Mouse (Mus musculus) stomach, embryonic 15.5 days (tissue): ENCODE data around the gene P4ha3. TPM values are rescaled to one million over a fixed set of nuclear protein-coding genes. Genes with fewer than 3 reads are reported as not detected.

ENCODE experiments used
- ATAC-seq: fragments of 200-750 bp; cut with Nextera tagmentation; 2 replicates; pipeline ENCODE4 v1.8.0; 2017; ENCODE audit warnings: low read depth, moderate number of reproducible peaks, moderate TSS enrichment; ENCODE audit not compliant: insufficient read depth, low FRiP score
- H3K27ac ChIP-seq: fragments of 300-500 bp; sonication (generic); 2 replicates; pipeline ENCODE4 v1.5.1; 2015; ENCODE audit warnings: mild to moderate bottlenecking, inconsistent platforms
- H3K27me3 ChIP-seq: fragments of 300-500 bp; sonication (generic); replicated peaks from 2 replicates; pipeline ENCODE4 v1.6.1; 2015; ENCODE audit warnings: inconsistent platforms
- H3K36me3 ChIP-seq: fragments of 300-500 bp; sonication (generic); 2 replicates; pipeline ENCODE4 v1.6.1; 2015; ENCODE audit warnings: inconsistent platforms
- H3K4me1 ChIP-seq: fragments of 300-500 bp; sonication (generic); 2 replicates; pipeline ENCODE4 v1.6.1; 2015; ENCODE audit warnings: inconsistent platforms
- H3K4me2 ChIP-seq: fragments of 300-500 bp; sonication (generic); 2 replicates; pipeline ENCODE4 v1.6.1; 2015; ENCODE audit warnings: mild to moderate bottlenecking, inconsistent platforms
- H3K4me3 ChIP-seq: fragments of 300-500 bp; sonication (generic); replicated peaks from 2 replicates; pipeline ENCODE4 v1.5.1; 2015; ENCODE audit warnings: inconsistent platforms
- H3K9ac ChIP-seq: fragments of 300-500 bp; sonication (generic); 2 replicates; pipeline ENCODE4 v1.6.1; 2015; ENCODE audit warnings: inconsistent platforms
- H3K9me3 ChIP-seq: fragments of 300-500 bp; sonication (generic); 2 replicates; pipeline ENCODE4 v1.6.1; 2016; ENCODE audit warnings: inconsistent platforms
- WGBS: fragments of 180-500 bp; shearing (Covaris S2); methylation state at CpG from one replicate; pipeline ENCODE4 v1.1.7; 2015; 5-methylcytosine and 5-hydroxymethylcytosine counted together
- polyA plus RNA-seq: library from polyadenylated mRNA; unstranded; fragments of >200 nt; fragmentation: Nextera tagmentation; extraction: Ambion mirVana; gene quantifications from 2 replicates; pipeline ENCODE4 v1.2.1, GENCODE M21; 2015

P4ha3 gene
- polyA plus RNA-seq, 1 experiment from 2014 or later, result 4.3 TPM

DNA sequence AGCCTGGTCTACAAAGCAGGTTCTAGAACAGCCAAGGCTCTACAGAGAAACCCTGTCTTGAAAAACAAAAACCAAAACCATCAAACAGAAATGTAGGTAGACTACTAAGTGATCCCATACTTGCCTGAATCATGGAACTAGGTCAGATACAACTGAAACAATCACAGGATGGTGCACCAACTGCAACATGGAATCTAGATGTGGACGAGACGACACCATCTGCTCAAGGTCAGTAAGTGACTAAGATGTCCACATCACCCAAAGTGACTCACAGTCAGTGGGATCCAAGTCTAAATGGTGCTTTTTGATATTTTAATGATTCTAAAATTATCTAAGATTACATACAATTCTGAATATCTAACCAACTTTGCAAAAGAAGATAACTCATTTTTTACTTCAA is 50.6 kb downstream of the P4ha3 start:
- no peak for ATAC-seq
- H3K4me1 ChIP-seq, result no peaks in the 10 kb centered on the region
- no peaks in the 10 kb centered on the region for H3K27me3 ChIP-seq
- peaks cover 37% of the 10 kb centered on the region for H3K36me3 ChIP-seq
- H3K4me3 ChIP-seq, result no peak overlapping the region
- H3K9ac ChIP-seq, result no peak overlapping the region
- 90% methylated on average over 2 of the region's 2 CpGs for WGBS
- no peak overlapping the region for H3K27ac ChIP-seq
- no peak overlapping the region for H3K4me2 ChIP-seq
- H3K9me3 ChIP-seq, result no peaks in the 10 kb centered on the region

DNA sequence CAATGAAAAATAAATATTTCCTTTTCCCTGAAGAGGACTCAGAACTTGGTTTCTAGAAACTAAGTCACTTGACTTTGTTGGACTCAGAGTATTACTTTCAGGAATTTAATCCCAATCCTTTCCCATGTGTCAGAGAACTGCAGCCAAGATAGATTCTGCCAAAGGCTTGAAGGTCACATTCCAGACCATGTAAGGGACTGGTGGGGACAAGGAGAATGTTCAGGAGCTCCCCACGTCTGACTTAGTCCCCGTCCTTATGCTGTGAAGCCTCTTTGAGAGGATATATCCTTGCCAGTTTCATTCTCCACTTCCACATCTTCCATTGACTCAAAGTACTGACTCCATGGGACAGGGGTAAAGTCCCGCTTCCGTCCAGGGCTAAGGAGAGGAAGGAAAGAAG is 69.7 kb downstream of the P4ha3 start:
- Histone ChIP-seq H3K9ac (no peak overlapping the region), H3K4me1 (no peaks in the 10 kb centered on the region), H3K27me3 (no peaks in the 10 kb centered on the region), H3K27ac (no peak overlapping the region), H3K4me2 (no peak overlapping the region), H3K4me3 (no peak overlapping the region), H3K9me3 (no peaks in the 10 kb centered on the region), H3K36me3 (peaks cover 3% of the 10 kb centered on the region; the same call in 1 of the 2 replicates)
- ATAC-seq, result no peak
- 75% methylated on average over 4 of the region's 4 CpGs for WGBS

DNA sequence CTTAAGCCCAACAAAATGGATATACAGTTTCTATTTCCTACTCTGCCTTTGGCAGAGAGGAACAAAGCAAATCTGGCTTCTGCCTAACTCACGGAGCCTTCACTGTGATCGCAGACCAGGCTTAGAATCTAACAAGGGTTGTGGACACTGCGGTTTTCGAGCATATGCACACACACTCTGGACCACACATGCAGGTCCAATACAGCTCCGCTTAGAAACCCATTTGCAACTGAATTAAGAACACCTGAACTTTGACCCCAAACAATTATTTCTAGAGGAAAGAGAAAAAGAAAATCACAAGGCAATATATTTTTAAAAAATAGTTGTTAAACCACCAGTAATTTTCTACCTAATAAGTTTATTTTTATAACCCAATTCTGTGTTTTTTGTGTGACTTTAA is 71.0 kb downstream of the P4ha3 start:
- no peaks in the 10 kb centered on the region for H3K9me3 ChIP-seq
- H3K9ac ChIP-seq, result no peak overlapping the region
- no peak for ATAC-seq
- no peaks in the 10 kb centered on the region for H3K27me3 ChIP-seq
- 61% methylated on average over 5 of the region's 5 CpGs for WGBS
- no peak overlapping the region for H3K4me3 ChIP-seq
- no peak overlapping the region for H3K4me2 ChIP-seq
- no peak overlapping the region for H3K27ac ChIP-seq
- H3K4me1 ChIP-seq, result no peaks in the 10 kb centered on the region
- peaks cover 3% of the 10 kb centered on the region; the same call in 1 of the 2 replicates for H3K36me3 ChIP-seq

DNA sequence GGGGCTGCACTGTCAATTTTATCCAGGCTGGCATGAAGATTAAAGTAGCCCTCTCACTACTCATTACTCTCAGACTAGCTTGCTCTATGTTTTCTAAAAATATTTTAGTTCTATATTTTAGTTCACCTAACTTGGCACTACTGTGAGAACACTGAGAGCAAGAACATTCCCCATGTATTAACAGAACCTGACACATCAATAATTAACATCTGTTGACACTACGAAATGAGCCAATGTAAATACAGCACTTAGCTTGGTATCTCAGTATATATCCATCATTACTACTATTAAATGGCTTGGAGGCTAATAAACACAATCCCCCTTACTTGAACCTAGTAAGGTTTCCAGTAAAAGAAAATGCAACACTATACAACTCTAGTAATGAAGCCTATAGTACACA is 71.4 kb downstream of the P4ha3 start:
- Histone ChIP-seq H3K4me1 (no peaks in the 10 kb centered on the region), H3K4me3 (no peak overlapping the region), H3K4me2 (no peak overlapping the region), H3K27me3 (no peaks in the 10 kb centered on the region), H3K27ac (no peak overlapping the region), H3K9ac (no peak overlapping the region), H3K36me3 (no peaks in the 10 kb centered on the region), H3K9me3 (no peaks in the 10 kb centered on the region)
- WGBS, result 53% methylated on average over 1 of the region's 1 CpGs
- ATAC-seq, result no peak

DNA sequence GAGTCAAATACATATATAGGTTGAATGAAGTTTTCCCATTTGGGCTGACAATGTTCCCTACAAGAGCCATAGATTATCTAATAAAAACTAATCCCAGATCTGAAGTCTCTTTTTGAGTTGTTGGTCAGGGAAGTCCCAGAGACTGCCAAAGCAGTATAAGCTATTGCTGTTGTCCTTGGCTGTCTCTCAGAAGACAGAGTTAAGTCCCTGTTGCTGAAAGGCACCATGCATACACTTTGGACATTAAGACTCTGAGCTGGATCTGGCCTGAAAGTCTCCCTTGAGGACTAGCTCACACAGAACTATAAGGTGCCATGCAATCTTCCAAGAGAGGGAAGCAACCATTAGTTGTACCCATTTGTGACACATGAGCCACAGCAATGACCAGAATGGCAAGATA is 72.5 kb downstream of the P4ha3 start:
- H3K4me1 ChIP-seq, result no peaks in the 10 kb centered on the region
- ATAC-seq, result no peak
- no peak overlapping the region for H3K9ac ChIP-seq
- H3K9me3 ChIP-seq, result no peaks in the 10 kb centered on the region
- no peak overlapping the region for H3K4me3 ChIP-seq
- no peak overlapping the region for H3K4me2 ChIP-seq
- H3K36me3 ChIP-seq, result no peaks in the 10 kb centered on the region
- H3K27me3 ChIP-seq, result no peaks in the 10 kb centered on the region
- no peak overlapping the region for H3K27ac ChIP-seq

DNA sequence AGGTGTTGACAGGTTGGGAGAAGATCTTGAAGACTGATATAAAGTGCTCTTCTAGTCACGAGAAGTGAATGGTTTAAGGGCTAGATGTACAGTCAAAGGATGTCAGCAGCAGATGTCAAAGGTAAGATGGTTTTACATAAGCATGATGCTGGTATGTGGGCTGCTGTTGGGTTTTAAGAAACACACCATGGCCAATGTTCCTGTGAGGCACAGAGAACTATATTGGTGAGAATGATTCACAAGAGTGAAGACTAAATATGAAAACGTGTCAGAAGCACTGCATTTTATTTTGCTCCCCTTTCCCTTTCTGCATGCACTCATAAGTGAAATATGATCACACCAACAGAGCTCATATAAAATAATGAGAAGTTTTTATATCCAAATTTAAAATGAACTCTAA is 77.8 kb downstream of the P4ha3 start:
- 88% methylated on average over 2 of the region's 2 CpGs for WGBS
- ATAC-seq, result no peak
- no peak overlapping the region for H3K9ac ChIP-seq
- H3K9me3 ChIP-seq, result no peaks in the 10 kb centered on the region
- no peak overlapping the region for H3K4me2 ChIP-seq
- no peaks in the 10 kb centered on the region for H3K36me3 ChIP-seq
- H3K4me3 ChIP-seq, result no peak overlapping the region
- no peaks in the 10 kb centered on the region for H3K27me3 ChIP-seq
- no peaks in the 10 kb centered on the region; the same call in 1 of the 2 replicates for H3K4me1 ChIP-seq
- no peak overlapping the region for H3K27ac ChIP-seq

DNA sequence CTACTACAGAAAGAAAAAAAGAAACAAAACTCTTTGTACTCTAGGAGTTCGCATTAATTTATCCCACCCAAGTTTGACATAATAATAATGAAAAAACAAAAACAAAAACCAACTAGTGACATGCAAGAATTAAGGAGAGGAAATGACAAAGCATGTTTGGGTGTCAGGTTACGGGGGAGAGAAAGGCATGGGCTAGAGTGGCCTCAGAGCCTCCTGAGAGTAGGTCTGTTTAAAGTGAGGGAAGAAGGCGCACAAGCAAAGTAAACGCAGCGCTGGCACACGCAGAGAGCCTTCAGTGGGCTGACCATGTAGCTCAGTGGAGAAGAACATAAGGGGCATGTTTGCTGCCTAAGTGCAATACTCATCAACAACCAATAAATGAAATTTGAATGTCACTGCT is 79.6 kb downstream of the P4ha3 start:
- ATAC-seq, result no peak
- Histone ChIP-seq H3K27me3 (no peaks in the 10 kb centered on the region), H3K4me2 (no peak overlapping the region), H3K4me3 (no peak overlapping the region), H3K27ac (no peak overlapping the region), H3K4me1 (no peaks in the 10 kb centered on the region; the same call in 1 of the 2 replicates), H3K9me3 (no peaks in the 10 kb centered on the region), H3K36me3 (no peaks in the 10 kb centered on the region), H3K9ac (no peak overlapping the region)
- WGBS, result 37% methylated on average over 6 of the region's 6 CpGs

Other genes with a start within 250 kb of the P4ha3 start
- gene Pold3, start 164.0 kb upstream of the P4ha3 start, polyA plus RNA-seq, result 55.1 and 58.3 TPM in 2 replicates
- 18.0 and 21.9 TPM in 2 replicates for gene Lipt2, start 126.2 kb upstream of the P4ha3 start, polyA plus RNA-seq
- gene Kcne3, start 109.0 kb upstream of the P4ha3 start, polyA plus RNA-seq, result 24.4 and 26.2 TPM in 2 replicates
- 2.3 and 2.8 TPM in 2 replicates for gene Pgm2l1, start 58.1 kb upstream of the P4ha3 start, polyA plus RNA-seq
- 17.7 and 18.5 TPM in 2 replicates for gene C2cd3, start 86.7 kb downstream of the P4ha3 start, polyA plus RNA-seq
- 51.4 TPM in 2 replicates for gene Ppme1, start 86.8 kb downstream of the P4ha3 start, polyA plus RNA-seq
- gene Ucp3, start 187.5 kb downstream of the P4ha3 start, polyA plus RNA-seq, result 0.05 TPM in 2 replicates
- gene Ucp2, start 207.8 kb downstream of the P4ha3 start, polyA plus RNA-seq, result 308 and 326 TPM in 2 replicates
- 0.52 and 0.74 TPM in 2 replicates for gene Dnajb13, start 229.4 kb downstream of the P4ha3 start, polyA plus RNA-seq